Mouse (Mus musculus): ENCODE measurements at regions not wholly inside any gene's neighbourhood (a gene's known extent, or its start where the extent isn't known, plus 50 kb on each side); places are given as distances from the start of the nearest gene placed in this dataset.

- no peak overlapping the region for H3K27ac ChIP-seq (ENCODE audit: low read depth, low read length)
- no peak overlapping the region for H3K4me3 ChIP-seq (ENCODE audit: low read depth, low read length)
- 35% methylated on average over 8 of the region's 8 CpGs for WGBS
- no peaks in the 10 kb centered on the region for H3K4me1 ChIP-seq (ENCODE audit: insufficient read depth, low read length)
- no peaks in the 10 kb centered on the region for H3K27me3 ChIP-seq (ENCODE audit: insufficient read depth, low read length)
- no peaks in the 10 kb centered on the region for H3K36me3 ChIP-seq (ENCODE audit: insufficient read depth, low read length)
- H3K4me2 ChIP-seq (ENCODE audit: low read depth, low read length, poor library complexity, severe bottlenecking), result no peak overlapping the region
- ATAC-seq (ENCODE audit: low FRiP score) (peak; percentile 75), DNase-seq (ENCODE audit: low spot score) (peak; percentile 56)
- H3K9ac ChIP-seq (replicated peaks; ENCODE audit: low read length, poor library complexity, severe bottlenecking), result no peak overlapping the region
- TF ChIP-seq CTCF (IDR thresholded peaks at IDR 0.05), result no peak
- no peaks in the 10 kb centered on the region for H3K9me3 ChIP-seq (ENCODE audit: low read length)
These were observed 113.7 kb upstream of the Ccdc85a start for GRCm38 (mm10) chr11:28697644-28698480.

DNA sequence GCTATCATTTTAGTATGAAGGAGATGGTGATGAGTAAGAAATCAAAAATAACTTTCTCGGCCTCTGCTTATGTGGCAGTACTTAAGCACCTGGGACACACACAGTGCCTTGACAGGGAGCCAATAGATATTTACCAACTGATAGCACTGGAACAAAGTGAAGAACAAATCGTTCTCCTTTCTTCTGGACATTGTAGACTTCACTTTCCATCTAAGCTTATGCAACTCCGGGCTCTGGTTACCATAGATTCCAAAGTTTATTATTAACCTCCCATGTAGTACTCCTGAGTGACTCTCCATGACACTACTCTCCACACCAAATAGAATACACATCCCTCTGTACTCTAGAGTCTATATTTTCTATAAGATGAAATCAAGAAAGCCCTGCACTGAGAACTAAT, 110.9 kb upstream of the Ccdc85a start:
- Histone ChIP-seq H3K4me2 (ENCODE audit: low read depth, low read length, poor library complexity, severe bottlenecking) (no peak overlapping the region), H3K9ac (replicated peaks; ENCODE audit: low read length, poor library complexity, severe bottlenecking) (no peak overlapping the region), H3K36me3 (ENCODE audit: insufficient read depth, low read length) (no peaks in the 10 kb centered on the region), H3K4me3 (ENCODE audit: low read depth, low read length) (no peak overlapping the region), H3K27me3 (ENCODE audit: insufficient read depth, low read length) (no peaks in the 10 kb centered on the region), H3K9me3 (ENCODE audit: low read length) (no peaks in the 10 kb centered on the region), H3K27ac (ENCODE audit: low read depth, low read length) (no peak overlapping the region), H3K4me1 (ENCODE audit: insufficient read depth, low read length) (0 out of 2 replicates have a peak, but pooled peaks cover 3% of the 10 kb centered on the region)
- TF ChIP-seq CTCF (IDR thresholded peaks at IDR 0.05), result no peak
- DNase-seq (ENCODE audit: low spot score), result no peak
- ATAC-seq (ENCODE audit: low FRiP score), result no peak
- WGBS, result 89% methylated on average over 3 of the region's 3 CpGs

DNA sequence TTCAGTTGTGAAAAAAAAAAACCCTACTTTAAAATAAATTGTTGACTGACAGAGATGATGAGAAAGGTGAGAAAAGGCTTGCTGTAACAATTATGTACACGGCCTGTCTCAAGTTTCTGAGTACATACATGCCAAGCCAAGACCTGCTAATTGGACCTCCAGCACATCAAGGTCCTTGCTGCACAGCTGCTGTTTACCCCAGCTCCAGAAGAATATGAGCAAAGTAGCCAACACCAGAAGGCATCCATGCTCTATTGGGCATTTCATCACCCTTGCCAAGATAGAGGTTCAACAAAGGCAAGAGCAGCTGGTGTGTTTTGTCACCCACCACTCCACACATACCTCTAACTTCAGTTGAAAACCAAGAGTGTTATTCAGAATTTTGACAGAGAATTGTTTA, 109.2 kb upstream of the Ccdc85a start:
- Histone ChIP-seq H3K27me3 (ENCODE audit: insufficient read depth, low read length) (no peaks in the 10 kb centered on the region), H3K4me3 (ENCODE audit: low read depth, low read length) (no peak overlapping the region), H3K27ac (ENCODE audit: low read depth, low read length) (no peak overlapping the region; the same call in 1 of the 2 replicates), H3K9ac (replicated peaks; ENCODE audit: low read length, poor library complexity, severe bottlenecking) (no peak overlapping the region), H3K4me1 (ENCODE audit: insufficient read depth, low read length) (0 out of 2 replicates have a peak, but pooled peaks cover 3% of the 10 kb centered on the region), H3K9me3 (ENCODE audit: low read length) (no peaks in the 10 kb centered on the region), H3K36me3 (ENCODE audit: insufficient read depth, low read length) (no peaks in the 10 kb centered on the region), H3K4me2 (ENCODE audit: low read depth, low read length, poor library complexity, severe bottlenecking) (no peak overlapping the region)
- no peak for TF ChIP-seq CTCF (IDR thresholded peaks at IDR 0.05)
- DNase-seq (ENCODE audit: low spot score) (peak; percentile 73), ATAC-seq (ENCODE audit: low FRiP score) (peak; percentile 31; the same call in 1 of the 2 replicates)
- 68% methylated on average over 1 of the region's 1 CpGs for WGBS

DNA sequence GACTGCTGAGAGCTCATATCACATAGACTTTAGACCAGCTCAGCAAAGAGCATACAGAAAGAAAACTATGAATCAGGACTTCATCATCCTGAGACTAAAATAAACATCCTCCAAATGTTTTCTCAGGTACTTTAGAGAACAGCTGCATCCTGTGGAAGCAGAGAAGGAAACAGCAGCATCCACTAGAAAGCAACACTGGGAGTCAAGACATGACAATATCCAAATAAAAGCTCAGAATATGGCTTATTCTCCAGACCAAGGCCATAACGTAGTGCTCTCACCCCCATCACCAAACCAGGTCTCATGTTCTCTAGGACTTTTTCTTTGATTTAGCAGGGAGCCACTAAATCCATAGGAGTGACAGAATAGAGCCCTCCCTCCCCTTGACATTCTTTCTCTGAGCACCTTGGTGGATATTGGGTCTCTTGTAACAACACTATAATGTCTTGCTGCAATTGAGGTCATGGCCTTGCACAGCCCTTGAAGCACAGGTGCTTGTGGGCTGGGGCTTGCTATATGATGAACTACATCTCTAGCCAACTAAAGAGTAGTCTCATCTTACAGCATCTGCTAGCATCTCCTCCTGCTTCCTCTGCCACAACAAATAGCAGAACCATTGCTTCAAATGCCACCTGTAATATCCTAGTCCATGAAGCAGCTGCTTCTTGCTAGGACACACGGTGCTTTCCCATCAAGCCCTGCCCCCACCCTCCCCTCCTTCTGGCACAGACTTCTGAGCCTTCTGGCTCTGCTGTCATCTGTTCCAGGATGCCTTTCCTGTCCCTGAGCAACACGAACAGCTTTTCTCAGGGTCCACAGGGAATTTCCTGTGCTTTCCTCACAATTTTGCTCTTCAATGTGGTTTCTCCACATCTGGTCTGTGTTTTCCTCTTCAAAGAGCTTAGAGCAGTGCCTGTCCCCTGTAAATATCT, 108.4 kb upstream of the Ccdc85a start:
- peak; percentile 70; the same call in 1 of the 2 replicates for ATAC-seq (ENCODE audit: low FRiP score)
- H3K9me3 ChIP-seq (ENCODE audit: low read length), result no peaks in the 10 kb centered on the region
- 0 out of 2 replicates have a peak, but pooled peaks cover 3% of the 10 kb centered on the region for H3K4me1 ChIP-seq (ENCODE audit: insufficient read depth, low read length)
- no peaks in the 10 kb centered on the region for H3K27me3 ChIP-seq (ENCODE audit: insufficient read depth, low read length)
- no peaks in the 10 kb centered on the region for H3K36me3 ChIP-seq (ENCODE audit: insufficient read depth, low read length)
- 36% methylated on average over 3 of the region's 3 CpGs for WGBS
- H3K27ac ChIP-seq (ENCODE audit: low read depth, low read length), result no peak overlapping the region; the same call in 1 of the 2 replicates
- no peak overlapping the region for H3K4me3 ChIP-seq (ENCODE audit: low read depth, low read length)
- no peak overlapping the region for H3K9ac ChIP-seq (replicated peaks; ENCODE audit: low read length, poor library complexity, severe bottlenecking)
- DNase-seq (ENCODE audit: low spot score), result peak; percentile 79
- H3K4me2 ChIP-seq (ENCODE audit: low read depth, low read length, poor library complexity, severe bottlenecking), result no peak overlapping the region
- TF ChIP-seq CTCF (IDR thresholded peaks at IDR 0.05), result no peak

DNA sequence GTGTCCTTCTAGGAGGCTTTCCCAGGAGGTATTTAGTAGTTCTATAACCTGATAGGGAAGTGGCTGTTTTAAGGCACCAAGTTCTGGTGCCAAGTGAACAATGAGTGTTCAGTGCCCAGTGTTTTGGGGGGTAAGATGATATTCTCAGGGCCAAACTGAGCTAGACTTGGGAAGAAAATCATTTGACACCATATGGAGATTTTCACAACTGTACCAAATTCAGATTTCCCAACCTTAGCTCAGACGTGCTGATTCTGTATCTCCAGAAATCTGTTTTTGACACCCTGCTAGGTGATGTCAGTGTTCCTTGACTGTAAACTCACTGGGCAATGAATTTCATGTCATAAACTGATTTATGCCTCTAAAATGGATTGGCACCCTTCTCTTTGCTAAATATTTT, 104.3 kb upstream of the Ccdc85a start:
- no peak overlapping the region for H3K4me3 ChIP-seq (ENCODE audit: low read depth, low read length)
- H3K9ac ChIP-seq (replicated peaks; ENCODE audit: low read length, poor library complexity, severe bottlenecking), result no peak overlapping the region
- ATAC-seq (ENCODE audit: low FRiP score), result no peak
- no peaks in the 10 kb centered on the region for H3K36me3 ChIP-seq (ENCODE audit: insufficient read depth, low read length)
- no peak for DNase-seq (ENCODE audit: low spot score)
- TF ChIP-seq CTCF (IDR thresholded peaks at IDR 0.05), result no peak
- H3K27me3 ChIP-seq (ENCODE audit: insufficient read depth, low read length), result no peaks in the 10 kb centered on the region
- no peak overlapping the region for H3K27ac ChIP-seq (ENCODE audit: low read depth, low read length)
- 72% methylated on average over 1 of the region's 1 CpGs for WGBS
- H3K4me2 ChIP-seq (ENCODE audit: low read depth, low read length, poor library complexity, severe bottlenecking), result no peak overlapping the region
- H3K4me1 ChIP-seq (ENCODE audit: insufficient read depth, low read length), result 0 out of 2 replicates have a peak, but pooled peaks cover 3% of the 10 kb centered on the region
- no peaks in the 10 kb centered on the region for H3K9me3 ChIP-seq (ENCODE audit: low read length)
